Mouse (Mus musculus): ENCODE data around the gene Prr7. TPM values are rescaled to one million over a fixed set of nuclear protein-coding genes. Genes with fewer than 3 reads are reported as not detected.

Prr7 gene
- 1.1 and 1.6 TPM in 2 replicates for polyA plus RNA-seq (2014; fragmentation: Nextera tagmentation; extraction: Ambion mirVana)

GRCm38 (mm10) chr13:55464027-55464884 lies at the start of gene Prr7:
Prr7 (plus strand) TSS chr13:55464267.
- H3K9ac ChIP-seq (ENCODE audit: low read length), result peak within 1 kb of the TSS; percentile 79
- WGBS, result under 1% methylated on average over 81 of the region's 84 CpGs

GRCm38 (mm10) chr13:55414743-55415380 lies 49.2 kb upstream of the Prr7 start, which contains the start of gene Pfn3:
Pfn3 (minus strand) TSS chr13:55415232.
- Histone ChIP-seq H3K9ac (ENCODE audit: low read length) (peak within 1 kb of the TSS; percentile 52), H3K4me3 (ENCODE audit: low read depth, low read length) (peak within 1 kb of the TSS; percentile 32), H3K4me2 (ENCODE audit: low read depth, severe bottlenecking) (peak within 1 kb of the TSS; percentile 61), H3K9me3 (ENCODE audit: control insufficient read depth, low read length) (no peaks in the 10 kb centered on the region; the same call in 1 of the 2 replicates), H3K27ac (replicated peaks; ENCODE audit: low read depth, low read length) (no peak within 1 kb of the TSS), H3K4me1 (ENCODE audit: control insufficient read depth, insufficient read depth, low read length) (0 out of 2 replicates have a peak, but pooled peaks cover 5% of the 10 kb centered on the region), H3K27me3 (ENCODE audit: control insufficient read depth, insufficient read depth, low read length) (peaks cover 22% of the 10 kb centered on the region), H3K36me3 (ENCODE audit: control insufficient read depth, insufficient read depth, low read length) (no peaks in the 10 kb centered on the region)
- DNase-seq (ENCODE audit: low spot score) (peak; percentile 80), ATAC-seq (ENCODE audit: insufficient number of reproducible peaks, low FRiP score, low TSS enrichment, low read depth) (no peak)
- WGBS, result 10% methylated on average over 41 of the region's 41 CpGs

More at GRCm38 (mm10) chr13:55464027-55464884, at the start of gene Prr7:
- peak within 1 kb of the TSS; percentile 65; the same call in 1 of the 2 replicates for H3K27ac ChIP-seq (replicated peaks; ENCODE audit: low read depth, low read length)
- ATAC-seq (ENCODE audit: insufficient number of reproducible peaks, low FRiP score, low TSS enrichment, low read depth) (peak; percentile 53), DNase-seq (ENCODE audit: low spot score) (peak; percentile 78)
- H3K36me3 ChIP-seq (ENCODE audit: control insufficient read depth, insufficient read depth, low read length), result peaks cover 8% of the 10 kb centered on the region; the same call in 1 of the 2 replicates
- H3K4me1 ChIP-seq (ENCODE audit: control insufficient read depth, insufficient read depth, low read length), result peaks cover 24% of the 10 kb centered on the region
- peak within 1 kb of the TSS; percentile 71 for H3K4me3 ChIP-seq (ENCODE audit: low read depth, low read length)
- no peaks in the 10 kb centered on the region for H3K27me3 ChIP-seq (ENCODE audit: control insufficient read depth, insufficient read depth, low read length)
- no peaks in the 10 kb centered on the region; the same call in 1 of the 2 replicates for H3K9me3 ChIP-seq (ENCODE audit: control insufficient read depth, low read length)
- peak within 1 kb of the TSS; percentile 96 for H3K4me2 ChIP-seq (ENCODE audit: low read depth, severe bottlenecking)

- WGBS, result 12% methylated on average over 12 of the region's 12 CpGs
- ATAC-seq (ENCODE audit: insufficient number of reproducible peaks, low FRiP score, low TSS enrichment, low read depth) (peak; percentile 19; the same call in 1 of the 2 replicates), DNase-seq (ENCODE audit: low spot score) (peak; percentile 93)
- Histone ChIP-seq H3K27ac (replicated peaks; ENCODE audit: low read depth, low read length) (no peak overlapping the region), H3K9me3 (ENCODE audit: control insufficient read depth, low read length) (no peaks in the 10 kb centered on the region; the same call in 1 of the 2 replicates), H3K36me3 (ENCODE audit: control insufficient read depth, insufficient read depth, low read length) (no peaks in the 10 kb centered on the region), H3K4me2 (ENCODE audit: low read depth, severe bottlenecking) (no peak overlapping the region), H3K4me1 (ENCODE audit: control insufficient read depth, insufficient read depth, low read length) (0 out of 2 replicates have a peak, but pooled peaks cover 5% of the 10 kb centered on the region), H3K4me3 (ENCODE audit: low read depth, low read length) (no peak overlapping the region), H3K27me3 (ENCODE audit: control insufficient read depth, insufficient read depth, low read length) (peaks cover 45% of the 10 kb centered on the region), H3K9ac (ENCODE audit: low read length) (no peak overlapping the region)
Measured at GRCm38 (mm10) chr13:55418004-55418403, 46.1 kb upstream of the Prr7 start.

GRCm38 (mm10) chr13:55419142-55419541 lies 44.9 kb upstream of the Prr7 start:
- ATAC-seq (ENCODE audit: insufficient number of reproducible peaks, low FRiP score, low TSS enrichment, low read depth) (no peak), DNase-seq (ENCODE audit: low spot score) (no peak)
- no peak overlapping the region for H3K4me3 ChIP-seq (ENCODE audit: low read depth, low read length)
- 0 out of 2 replicates have a peak, but pooled peaks cover 5% of the 10 kb centered on the region for H3K4me1 ChIP-seq (ENCODE audit: control insufficient read depth, insufficient read depth, low read length)
- no peaks in the 10 kb centered on the region for H3K36me3 ChIP-seq (ENCODE audit: control insufficient read depth, insufficient read depth, low read length)
- 74% methylated on average over 5 of the region's 5 CpGs for WGBS
- H3K27me3 ChIP-seq (ENCODE audit: control insufficient read depth, insufficient read depth, low read length), result peaks cover 45% of the 10 kb centered on the region
- no peak overlapping the region for H3K9ac ChIP-seq (ENCODE audit: low read length)
- no peaks in the 10 kb centered on the region; the same call in 1 of the 2 replicates for H3K9me3 ChIP-seq (ENCODE audit: control insufficient read depth, low read length)
- no peak overlapping the region for H3K27ac ChIP-seq (replicated peaks; ENCODE audit: low read depth, low read length)
- H3K4me2 ChIP-seq (ENCODE audit: low read depth, severe bottlenecking), result no peak overlapping the region

- Histone ChIP-seq H3K27me3 (ENCODE audit: control insufficient read depth, insufficient read depth, low read length) (peaks cover 37% of the 10 kb centered on the region), H3K9me3 (ENCODE audit: control insufficient read depth, low read length) (no peaks in the 10 kb centered on the region; the same call in 1 of the 2 replicates), H3K4me1 (ENCODE audit: control insufficient read depth, insufficient read depth, low read length) (no peaks in the 10 kb centered on the region), H3K36me3 (ENCODE audit: control insufficient read depth, insufficient read depth, low read length) (no peaks in the 10 kb centered on the region), H3K4me2 (ENCODE audit: low read depth, severe bottlenecking) (no peak overlapping the region), H3K27ac (replicated peaks; ENCODE audit: low read depth, low read length) (no peak overlapping the region), H3K9ac (ENCODE audit: low read length) (no peak overlapping the region), H3K4me3 (ENCODE audit: low read depth, low read length) (no peak overlapping the region)
- 28% methylated on average over 51 of the region's 51 CpGs for WGBS
- no peak for ATAC-seq (ENCODE audit: insufficient number of reproducible peaks, low FRiP score, low TSS enrichment, low read depth)
- DNase-seq (ENCODE audit: low spot score), result no peak
Measured at GRCm38 (mm10) chr13:55420018-55420932, 43.8 kb upstream of the Prr7 start.

- ATAC-seq (ENCODE audit: insufficient number of reproducible peaks, low FRiP score, low TSS enrichment, low read depth) (no peak), DNase-seq (ENCODE audit: low spot score) (peak; percentile 71)
- H3K36me3 ChIP-seq (ENCODE audit: control insufficient read depth, insufficient read depth, low read length), result no peaks in the 10 kb centered on the region
- H3K4me1 ChIP-seq (ENCODE audit: control insufficient read depth, insufficient read depth, low read length), result no peaks in the 10 kb centered on the region
- no peaks in the 10 kb centered on the region for H3K9me3 ChIP-seq (ENCODE audit: control insufficient read depth, low read length)
- peak overlapping the region; percentile 32 for H3K4me2 ChIP-seq (ENCODE audit: low read depth, severe bottlenecking)
- peaks cover 37% of the 10 kb centered on the region for H3K27me3 ChIP-seq (ENCODE audit: control insufficient read depth, insufficient read depth, low read length)
- H3K4me3 ChIP-seq (ENCODE audit: low read depth, low read length), result peak overlapping the region; percentile 14; the same call in 1 of the 2 replicates
- H3K27ac ChIP-seq (replicated peaks; ENCODE audit: low read depth, low read length), result no peak overlapping the region
- WGBS, result 14% methylated on average over 35 of the region's 35 CpGs
- H3K9ac ChIP-seq (ENCODE audit: low read length), result peak overlapping the region; percentile 5; the same call in 1 of the 2 replicates
Measured at GRCm38 (mm10) chr13:55420933-55421800, 42.9 kb upstream of the Prr7 start.

DNA sequence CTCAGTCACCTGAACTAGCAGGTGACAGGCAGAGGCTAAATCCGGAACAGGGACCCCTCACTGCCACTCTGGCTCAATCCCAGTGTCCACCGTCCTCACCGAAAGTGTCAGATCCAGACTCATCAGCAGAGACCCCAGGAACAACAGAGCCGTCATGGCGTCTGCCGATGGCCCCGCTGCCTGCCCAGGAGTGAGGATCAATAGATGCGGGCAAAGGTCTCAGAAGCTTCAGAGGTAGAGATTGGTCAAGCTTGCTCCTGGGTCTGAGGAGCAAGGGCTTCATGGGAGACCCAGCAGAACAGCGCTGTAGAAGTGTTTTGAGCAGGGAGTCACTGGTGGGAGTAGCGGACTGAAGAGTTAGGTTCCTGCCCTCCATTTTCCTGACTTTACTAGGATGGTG lies 37.5 kb upstream of the Prr7 start, which contains the start of gene F12:
F12 (minus strand) TSS at position 181 of the 400 bp plus-strand sequence.
- Histone ChIP-seq H3K4me2 (ENCODE audit: low read depth, severe bottlenecking) (no peak within 1 kb of the TSS), H3K4me1 (ENCODE audit: control insufficient read depth, insufficient read depth, low read length) (no peaks in the 10 kb centered on the region), H3K27me3 (ENCODE audit: control insufficient read depth, insufficient read depth, low read length) (peaks cover 5% of the 10 kb centered on the region), H3K4me3 (ENCODE audit: low read depth, low read length) (no peak within 1 kb of the TSS), H3K36me3 (ENCODE audit: control insufficient read depth, insufficient read depth, low read length) (no peaks in the 10 kb centered on the region), H3K27ac (replicated peaks; ENCODE audit: low read depth, low read length) (no peak within 1 kb of the TSS), H3K9ac (ENCODE audit: low read length) (no peak within 1 kb of the TSS), H3K9me3 (ENCODE audit: control insufficient read depth, low read length) (no peaks in the 10 kb centered on the region)
- WGBS, result 91% methylated on average over 10 of the region's 10 CpGs
- ATAC-seq (ENCODE audit: insufficient number of reproducible peaks, low FRiP score, low TSS enrichment, low read depth) (no peak), DNase-seq (ENCODE audit: low spot score) (no peak)

All from limb, embryonic 11.5 days (tissue).